Mouse (Mus musculus) cerebellum, adult 2 months (tissue): ENCODE results near the gene Sh3glb1. TPM values are rescaled to one million over a fixed set of nuclear protein-coding genes. Genes with fewer than 3 reads are reported as not detected.

Source experiments
- DNase-seq, 2 experiments: peaks; one replicate each; pipeline ENCODE4 v3.0.0; 2021
- H3K27ac ChIP-seq: fragments of 200-500 bp; 2 replicates; pipeline ENCODE4 v1.5.1; 2012; ENCODE audit warnings: low read length, control low read depth, inconsistent platforms; ENCODE audit not compliant: insufficient read depth
- H3K27me3 ChIP-seq: fragments of 200-500 bp; 2 replicates; pipeline ENCODE4 v1.6.1; 2012; ENCODE audit warnings: inconsistent platforms, mild to moderate bottlenecking, low read length, moderate library complexity; ENCODE audit not compliant: control insufficient read depth, insufficient read depth
- H3K4me1 ChIP-seq: fragments of 200-500 bp; 2 replicates; pipeline ENCODE4 v1.6.1; 2011; ENCODE audit warnings: low read length; ENCODE audit not compliant: control insufficient read depth, insufficient read depth
- H3K4me3 ChIP-seq: fragments of 200-500 bp; replicated peaks from 2 replicates; pipeline ENCODE3; 2011; ENCODE audit warnings: mild to moderate bottlenecking, low read depth, low read length, control low read depth; ENCODE audit not compliant: insufficient read depth
- CTCF ChIP-seq: fragments of 200-500 bp; IDR thresholded peaks from 2 replicates; pipeline ENCODE4 v1.5.1; 2011; ENCODE audit warnings: low read depth, mild to moderate bottlenecking, control low read depth, low read length, moderate library complexity, borderline replicate concordance; ENCODE audit not compliant: insufficient read depth
- POLR2A ChIP-seq: fragments of 200-500 bp; IDR thresholded peaks from 2 replicates; pipeline ENCODE4 v1.6.1; 2011; ENCODE audit warnings: low read length, control low read depth, borderline replicate concordance; ENCODE audit not compliant: insufficient read depth
- WGBS: fragments of 180-500 bp; shearing (Covaris S2); methylation state at CpG from one replicate; pipeline ENCODE4 v1.1.7; 2018; 5-methylcytosine and 5-hydroxymethylcytosine counted together
- polyA plus RNA-seq: library from polyadenylated mRNA; depleted of rRNA; stranded (reverse); fragments of >200 nt; gene quantifications from 2 replicates; pipeline ENCODE4 v1.2.3, GENCODE M21; 2012

Gene Sh3glb1
- polyA plus RNA-seq, 1 experiment: 25.5 TPM

DNA sequence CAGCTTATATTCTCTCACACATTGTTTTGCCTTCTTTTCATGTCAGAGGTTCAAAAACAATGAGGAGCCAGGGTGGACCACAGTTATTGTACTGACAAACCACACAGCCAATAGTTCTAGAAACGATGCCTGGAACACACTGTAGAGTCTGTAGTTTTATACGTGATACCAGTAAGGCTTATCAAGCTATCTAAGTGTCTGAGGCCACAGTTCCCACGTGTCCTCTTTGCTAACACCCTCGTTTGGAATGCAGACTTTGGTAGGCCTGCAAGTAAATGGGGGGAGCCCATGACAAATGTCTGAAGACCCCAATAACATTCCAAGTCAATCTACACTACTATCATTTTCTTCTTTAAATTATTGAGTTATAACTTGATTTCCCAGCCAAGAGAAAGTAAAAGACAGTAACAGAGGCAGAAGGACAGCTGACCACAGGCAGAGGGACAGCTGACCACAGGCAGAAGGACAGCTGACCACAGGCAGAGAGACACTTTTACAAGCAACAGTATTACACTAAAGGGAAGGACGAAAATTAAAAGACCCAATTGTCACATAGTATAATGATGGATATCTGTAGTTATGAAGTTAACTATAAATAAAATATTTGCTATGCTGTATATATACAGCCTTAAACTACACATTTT lies 21.2 kb downstream of the Sh3glb1 start:
- Histone ChIP-seq H3K27me3 (no peaks in the 10 kb centered on the region), H3K4me1 (no peaks in the 10 kb centered on the region), H3K27ac (no peak overlapping the region), H3K4me3 (no peak overlapping the region)
- TF ChIP-seq POLR2A: no peak
- TF ChIP-seq CTCF: no peak
- WGBS: 89% methylated on average over 5 of the region's 5 CpGs
- DNase-seq: no peak

- TF ChIP-seq POLR2A: no peak
- TF ChIP-seq CTCF: no peak
- no peak for DNase-seq
- Histone ChIP-seq H3K27me3 (no peaks in the 10 kb centered on the region), H3K4me1 (no peaks in the 10 kb centered on the region), H3K4me3 (no peak overlapping the region), H3K27ac (no peak overlapping the region)
- 89% methylated on average over 3 of the region's 3 CpGs for WGBS
Observed at GRCm38 (mm10) chr3:144697942-144698341, 22.2 kb downstream of the Sh3glb1 start.

- no peaks in the 10 kb centered on the region for H3K4me1 ChIP-seq
- no peaks in the 10 kb centered on the region for H3K27me3 ChIP-seq
- no peak overlapping the region for H3K4me3 ChIP-seq
- TF ChIP-seq CTCF: no peak
- no peak for TF ChIP-seq POLR2A
- no peak for DNase-seq
- whole genome bisulfite sequencing: 71% methylated on average over 5 of the region's 5 CpGs
- H3K27ac ChIP-seq: no peak overlapping the region
Observed at GRCm38 (mm10) chr3:144697154-144697553, 23.0 kb downstream of the Sh3glb1 start.

- Histone ChIP-seq H3K27ac (no peak overlapping the region), H3K4me3 (no peak overlapping the region), H3K27me3 (no peaks in the 10 kb centered on the region), H3K4me1 (no peaks in the 10 kb centered on the region)
- TF ChIP-seq CTCF (no peak), POLR2A (no peak)
- 82% methylated on average over 7 of the region's 7 CpGs for WGBS
- DNase-seq: no peak
Observed at GRCm38 (mm10) chr3:144694941-144695340, 25.2 kb downstream of the Sh3glb1 start.

GRCm38 (mm10) chr3:144694040-144694439 lies 26.1 kb downstream of the Sh3glb1 start:
- Histone ChIP-seq H3K4me1 (no peaks in the 10 kb centered on the region), H3K27me3 (no peaks in the 10 kb centered on the region), H3K4me3 (no peak overlapping the region), H3K27ac (no peak overlapping the region)
- TF ChIP-seq POLR2A (no peak), CTCF (no peak)
- no peak for DNase-seq
- WGBS: 91% methylated on average over 10 of the region's 10 CpGs

DNA sequence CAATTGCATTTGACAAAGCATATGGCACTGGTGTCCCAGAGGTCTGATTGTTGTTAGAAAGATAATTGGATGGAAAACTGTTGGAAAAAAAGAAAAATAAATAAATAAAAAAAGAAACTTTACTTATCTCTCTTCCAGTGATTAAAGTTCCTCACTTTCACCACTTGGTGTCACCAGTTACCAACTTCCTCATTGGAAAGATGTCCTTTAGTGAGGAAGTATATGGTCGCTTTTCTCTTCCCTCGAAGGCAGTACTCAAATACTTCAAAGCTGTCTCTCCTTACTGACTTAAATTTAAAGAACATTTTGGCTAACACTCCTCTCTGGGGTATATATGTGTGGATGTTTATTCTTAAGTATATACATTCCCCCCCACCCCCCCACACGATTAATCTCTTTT lies 28.1 kb downstream of the Sh3glb1 start:
- Histone ChIP-seq H3K4me3 (no peak overlapping the region), H3K4me1 (no peaks in the 10 kb centered on the region)
- 42% methylated on average over 3 of the region's 3 CpGs for WGBS

GRCm38 (mm10) chr3:144689236-144689635 lies 30.9 kb downstream of the Sh3glb1 start:
- H3K4me3 ChIP-seq: no peak overlapping the region
- H3K27me3 ChIP-seq: no peaks in the 10 kb centered on the region
- 31% methylated on average over 11 of the region's 11 CpGs for WGBS
- no peak for DNase-seq
- TF ChIP-seq CTCF: no peak
- no peak for TF ChIP-seq POLR2A
- H3K27ac ChIP-seq: no peak overlapping the region
- no peaks in the 10 kb centered on the region for H3K4me1 ChIP-seq

More for the DNA sequence above, 28.1 kb downstream of the Sh3glb1 start:
- TF ChIP-seq POLR2A (no peak), CTCF (no peak; the same call in 1 of the 2 replicates)
- Histone ChIP-seq H3K27me3 (no peaks in the 10 kb centered on the region), H3K27ac (no peak overlapping the region)
- DNase-seq: peak in 1 of 2 experiments; percentile 24

DNA sequence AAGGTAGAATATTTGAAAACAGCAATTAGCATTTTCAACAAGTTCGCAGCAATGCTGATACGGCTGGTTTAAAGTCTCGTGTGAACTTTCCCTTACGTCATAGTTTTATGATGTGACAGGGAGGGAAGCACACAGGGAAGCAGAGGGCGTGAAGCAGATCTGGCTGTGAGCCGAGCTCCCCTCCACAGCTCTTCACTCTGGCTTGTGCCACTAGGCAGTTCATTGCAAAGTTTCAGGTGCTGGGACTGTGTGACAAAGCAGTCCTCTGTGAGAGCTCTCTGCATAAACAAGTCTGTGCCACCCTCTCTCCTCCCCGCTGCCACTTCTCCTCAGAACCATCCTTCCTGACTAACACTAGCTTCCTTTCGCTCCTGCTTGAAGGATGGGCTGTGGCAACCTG lies 31.9 kb downstream of the Sh3glb1 start:
- Histone ChIP-seq H3K27me3 (no peaks in the 10 kb centered on the region), H3K4me1 (no peaks in the 10 kb centered on the region), H3K4me3 (no peak overlapping the region), H3K27ac (no peak overlapping the region)
- 66% methylated on average over 8 of the region's 8 CpGs for WGBS
- no peak for DNase-seq
- no peak for TF ChIP-seq CTCF
- TF ChIP-seq POLR2A: no peak

- no peak overlapping the region for H3K27ac ChIP-seq
Observed at GRCm38 (mm10) chr3:144687618-144688017, 32.5 kb downstream of the Sh3glb1 start.

More at GRCm38 (mm10) chr3:144687618-144688017, 32.5 kb downstream of the Sh3glb1 start:
- Histone ChIP-seq H3K4me1 (no peaks in the 10 kb centered on the region), H3K27me3 (no peaks in the 10 kb centered on the region), H3K4me3 (no peak overlapping the region)
- no peak for DNase-seq
- TF ChIP-seq POLR2A (no peak), CTCF (no peak)
- WGBS: 90% methylated on average over 9 of the region's 9 CpGs
